Mouse (Mus musculus): ENCODE data around the gene Cacna1e.

DNA sequence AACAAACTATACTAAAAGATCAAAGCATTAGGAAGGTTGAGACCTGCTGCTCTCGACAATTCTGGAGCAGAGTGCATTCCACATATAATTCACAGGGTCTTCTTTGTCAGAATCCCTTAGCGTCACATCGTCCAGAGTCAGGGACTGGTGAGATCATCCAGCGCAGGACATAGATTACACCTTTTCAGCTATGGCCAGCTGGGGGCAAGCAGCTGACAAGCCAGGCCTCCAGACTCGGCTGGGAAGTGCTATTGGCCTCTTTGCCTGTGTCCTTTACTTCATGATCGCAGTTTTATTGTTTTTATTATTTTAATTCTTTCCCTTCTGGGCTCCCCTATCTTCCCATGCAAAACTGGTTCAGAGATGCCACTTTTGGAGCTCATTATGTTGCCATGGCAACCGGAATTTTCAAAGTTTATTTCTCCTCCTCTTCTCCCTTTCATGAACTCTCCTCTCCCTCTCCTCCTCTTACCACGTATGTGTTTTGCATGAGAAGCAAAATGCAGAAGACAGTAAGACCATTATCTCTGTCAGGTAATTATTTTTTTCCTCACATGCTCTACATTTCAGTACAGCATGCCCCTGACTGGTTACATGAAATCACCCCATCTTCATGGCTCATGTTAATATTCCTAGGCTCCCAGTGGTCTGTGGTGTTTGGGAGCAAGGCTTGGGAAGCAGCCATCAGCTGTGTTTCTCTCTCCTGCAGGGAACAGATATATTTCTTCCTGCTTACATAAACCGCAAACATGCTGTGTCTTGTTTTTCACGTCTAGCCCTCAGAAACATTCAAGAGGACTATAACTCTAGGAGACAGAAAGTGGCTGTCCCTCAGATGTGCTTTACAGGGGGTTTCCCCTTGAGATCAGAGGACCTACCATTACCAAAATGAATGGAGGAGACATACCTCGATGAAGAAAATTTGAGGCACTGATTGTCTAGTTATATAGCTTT, 351.0 kb downstream of the Cacna1e start:
- TF ChIP-seq CTCF (IDR thresholded peaks at IDR 0.05; ENCODE audit: extremely low read depth, insufficient read depth, low read length) (no peak), POLR2A (IDR thresholded peaks at IDR 0.05; ENCODE audit: extremely low read depth, insufficient read depth, low read length) (no peak)
